Mouse (Mus musculus): ENCODE data around the gene AC140267.1. TPM values are rescaled to one million over a fixed set of nuclear protein-coding genes. Genes with fewer than 3 reads are reported as not detected.
A peak's percentile ranks its signal among the peaks of the same experiment; 100 is the strongest.

The AC140267.1 gene
- polyA plus RNA-seq, 1 experiment from 2014 or later: 3.5 TPM

DNA sequence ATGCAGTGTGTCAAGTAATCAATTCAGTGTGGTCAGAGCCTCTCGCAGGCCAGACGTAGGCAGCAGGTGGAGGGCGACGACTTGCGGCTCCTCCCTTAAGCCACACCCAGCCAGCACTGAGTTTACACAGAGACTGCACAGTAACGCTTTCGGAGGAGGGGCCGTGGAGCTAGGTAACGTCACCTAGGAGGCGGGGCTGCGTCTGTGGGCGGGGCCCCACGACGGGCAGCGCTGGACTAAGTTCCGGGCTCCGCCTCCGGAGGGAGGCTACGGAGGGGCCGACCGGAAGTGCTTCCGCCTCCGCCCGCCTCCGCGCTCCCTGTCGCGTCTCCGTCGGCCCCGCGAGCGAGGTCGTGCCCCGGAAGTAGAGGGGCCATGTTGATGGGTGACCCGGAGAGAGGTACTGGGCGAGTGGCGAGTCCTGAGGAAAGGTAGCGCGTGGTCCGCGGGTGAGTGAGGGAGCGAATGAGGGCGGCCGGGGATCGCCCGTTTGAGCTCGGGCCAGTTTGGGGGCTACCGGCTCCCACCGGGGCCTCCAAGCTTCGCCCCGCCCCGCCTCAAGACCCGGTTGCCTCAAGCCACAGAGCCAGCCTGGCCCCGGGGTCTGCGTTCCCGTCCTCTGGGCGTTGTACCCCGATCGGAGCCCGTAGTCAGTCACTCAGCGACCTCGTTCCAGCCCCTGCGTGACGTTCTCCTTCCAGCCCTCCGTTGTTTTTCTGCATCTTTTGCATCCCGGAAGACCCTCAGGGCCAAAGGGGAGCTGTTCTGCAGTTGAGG, 1.7 kb upstream of the AC140267.1 start, which contains the start of gene Mief1:
TSS of gene Mief1 (plus strand) at position 286 of the 777 bp plus-strand sequence.
- peak; percentile 99 for DNase-seq (ENCODE audit: low spot score)
- peak within 1 kb of the TSS; percentile 96 for H3K4me3 ChIP-seq
- H3K27ac ChIP-seq: peak within 1 kb of the TSS; percentile 98
- WGBS: under 1% methylated on average over 67 of the region's 67 CpGs
- no peaks in the 10 kb centered on the region for H3K27me3 ChIP-seq (ENCODE audit: insufficient read depth, poor library complexity, severe bottlenecking)
- H3K4me1 ChIP-seq: peaks cover 22% of the 10 kb centered on the region
- no peaks in the 10 kb centered on the region for H3K9me3 ChIP-seq
- peaks cover 35% of the 10 kb centered on the region for H3K36me3 ChIP-seq

DNA sequence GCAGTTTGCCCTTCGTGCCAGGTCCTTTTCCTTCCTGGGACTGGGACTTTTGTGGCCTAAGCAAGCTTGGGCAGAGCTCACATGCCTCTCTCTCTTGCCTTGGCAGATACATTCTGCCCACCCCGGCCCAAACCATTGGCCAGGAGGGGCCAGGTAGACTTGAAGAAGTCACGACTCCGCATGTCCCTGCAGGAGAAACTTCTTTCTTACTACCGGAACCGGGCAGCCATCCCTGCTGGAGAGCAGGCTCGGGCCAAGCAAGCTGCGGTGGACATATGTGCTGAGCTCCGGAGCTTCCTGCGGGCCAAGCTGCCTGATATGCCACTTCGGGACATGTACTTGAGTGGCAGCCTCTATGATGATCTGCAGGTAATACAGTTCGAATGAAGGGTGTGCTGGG, 12.5 kb downstream of the AC140267.1 start:
- WGBS: 95% methylated on average over 12 of the region's 12 CpGs
- H3K36me3 ChIP-seq: peaks cover 81% of the 10 kb centered on the region

DNA sequence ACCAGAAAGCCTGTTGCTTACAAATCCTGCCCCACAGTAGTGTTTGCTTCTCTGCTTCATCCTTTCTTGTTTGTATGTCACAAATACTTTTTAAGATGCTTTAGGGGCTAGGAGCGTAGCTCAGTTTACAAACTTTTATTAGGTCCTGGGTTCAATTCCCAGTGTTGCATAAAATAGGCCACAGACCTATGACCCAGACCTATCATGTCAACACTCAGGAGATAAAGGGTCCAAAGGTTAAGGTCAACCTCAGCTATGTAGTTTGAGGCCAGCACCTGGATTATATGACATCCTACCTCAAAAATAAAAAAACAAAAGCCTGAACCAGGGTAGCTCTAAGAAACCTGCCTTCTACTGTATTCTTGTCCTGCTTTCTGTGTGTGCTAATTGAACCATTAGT, 13.0 kb downstream of the AC140267.1 start:
- Histone ChIP-seq H3K4me3 (no peak overlapping the region), H3K36me3 (peaks cover 79% of the 10 kb centered on the region), H3K9me3 (no peaks in the 10 kb centered on the region), H3K4me1 (peaks cover 34% of the 10 kb centered on the region), H3K27ac (no peak overlapping the region), H3K27me3 (ENCODE audit: insufficient read depth, poor library complexity, severe bottlenecking) (no peaks in the 10 kb centered on the region)
- DNase-seq (ENCODE audit: low spot score): no peak
- WGBS: 94% methylated on average over 1 of the region's 1 CpGs

More for the DNA sequence above, 12.5 kb downstream of the AC140267.1 start:
- H3K27me3 ChIP-seq (ENCODE audit: insufficient read depth, poor library complexity, severe bottlenecking): no peaks in the 10 kb centered on the region
- no peak overlapping the region for H3K27ac ChIP-seq
- peaks cover 31% of the 10 kb centered on the region for H3K4me1 ChIP-seq
- no peaks in the 10 kb centered on the region for H3K9me3 ChIP-seq
- DNase-seq (ENCODE audit: low spot score): no peak
- no peak overlapping the region for H3K4me3 ChIP-seq

DNA sequence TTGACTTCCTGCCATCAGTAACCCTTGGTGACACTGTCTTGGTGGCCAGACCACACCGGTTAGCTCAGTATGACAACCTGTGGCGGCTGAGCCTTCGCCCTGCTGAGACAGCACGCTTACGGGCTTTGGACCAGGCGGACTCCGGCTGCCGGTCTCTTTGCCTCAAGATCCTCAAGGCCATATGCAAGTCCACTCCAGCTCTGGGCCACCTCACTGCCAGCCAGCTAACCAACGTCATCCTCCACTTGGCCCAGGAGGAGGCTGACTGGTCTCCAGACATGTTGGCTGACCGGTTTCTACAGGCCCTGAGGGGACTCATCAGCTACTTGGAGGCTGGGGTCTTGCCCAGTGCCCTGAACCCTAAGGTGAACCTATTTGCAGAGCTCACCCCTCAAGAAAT, 14.0 kb downstream of the AC140267.1 start:
- no peaks in the 10 kb centered on the region for H3K27me3 ChIP-seq (ENCODE audit: insufficient read depth, poor library complexity, severe bottlenecking)
- H3K36me3 ChIP-seq: peaks cover 70% of the 10 kb centered on the region
- no peak overlapping the region for H3K4me3 ChIP-seq
- 93% methylated on average over 10 of the region's 10 CpGs for WGBS
- H3K27ac ChIP-seq: peak overlapping the region; percentile 81; the same call in 1 of the 2 replicates
- no peaks in the 10 kb centered on the region for H3K9me3 ChIP-seq
- H3K4me1 ChIP-seq: peaks cover 45% of the 10 kb centered on the region
- peak; percentile 62 for DNase-seq (ENCODE audit: low spot score)

DNA sequence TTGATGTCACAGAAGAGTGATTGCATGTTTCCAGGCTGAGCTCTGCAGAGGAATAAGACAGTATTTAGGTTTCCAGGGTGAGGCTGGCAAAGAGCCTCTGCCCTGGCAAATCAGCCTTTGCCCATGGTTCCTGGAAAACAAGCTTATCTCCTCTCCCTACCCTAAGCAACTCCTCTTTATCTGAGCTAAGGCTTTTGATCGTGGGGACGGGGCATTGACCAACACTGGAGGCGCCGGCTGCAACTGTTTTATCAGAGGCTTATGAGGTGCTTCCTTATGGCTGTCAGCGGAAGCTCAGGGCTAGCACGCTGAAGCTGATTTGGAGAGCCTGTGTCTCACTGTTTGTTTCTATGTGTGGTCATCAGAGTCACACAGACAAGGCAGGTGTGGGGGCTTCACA, 15.0 kb downstream of the AC140267.1 start:
- H3K27ac ChIP-seq: peak overlapping the region; percentile 81

DNA sequence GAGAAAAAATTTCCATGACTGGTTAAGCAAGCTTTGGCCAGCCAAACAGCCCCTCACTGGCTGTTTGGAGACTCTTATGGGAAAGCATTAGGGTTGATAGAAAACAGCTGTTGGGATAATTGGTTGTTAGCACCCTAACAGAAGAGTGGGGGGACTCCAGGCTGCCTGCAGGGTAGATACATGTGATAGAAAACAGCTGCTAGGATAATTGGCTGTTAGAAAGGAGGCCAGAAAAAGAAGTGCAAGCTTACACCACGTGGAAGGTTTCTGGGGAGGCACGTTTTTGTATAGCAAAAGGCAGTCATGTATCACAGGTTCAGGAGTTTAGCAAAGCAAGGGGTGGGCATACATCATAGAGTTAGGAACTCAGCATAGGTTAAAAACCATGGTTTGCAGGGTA, 17.9 kb downstream of the AC140267.1 start:
- Histone ChIP-seq H3K9me3 (no peaks in the 10 kb centered on the region), H3K27me3 (ENCODE audit: insufficient read depth, poor library complexity, severe bottlenecking) (no peaks in the 10 kb centered on the region), H3K27ac (peak overlapping the region; percentile 97), H3K4me3 (0 out of 2 replicates have a peak overlapping the region, but pooled peaks have one; percentile 77), H3K36me3 (peaks cover 58% of the 10 kb centered on the region), H3K4me1 (peaks cover 61% of the 10 kb centered on the region)
- WGBS: 24% methylated on average over 2 of the region's 2 CpGs
- no peak for DNase-seq (ENCODE audit: low spot score)

More for the DNA sequence above, 15.0 kb downstream of the AC140267.1 start:
- 33% methylated on average over 6 of the region's 6 CpGs for WGBS
- no peaks in the 10 kb centered on the region for H3K9me3 ChIP-seq
- H3K4me3 ChIP-seq: peak overlapping the region; percentile 31
- H3K27me3 ChIP-seq (ENCODE audit: insufficient read depth, poor library complexity, severe bottlenecking): no peaks in the 10 kb centered on the region
- peaks cover 45% of the 10 kb centered on the region for H3K4me1 ChIP-seq
- peak; percentile 87 for DNase-seq (ENCODE audit: low spot score)
- peaks cover 63% of the 10 kb centered on the region for H3K36me3 ChIP-seq

DNA sequence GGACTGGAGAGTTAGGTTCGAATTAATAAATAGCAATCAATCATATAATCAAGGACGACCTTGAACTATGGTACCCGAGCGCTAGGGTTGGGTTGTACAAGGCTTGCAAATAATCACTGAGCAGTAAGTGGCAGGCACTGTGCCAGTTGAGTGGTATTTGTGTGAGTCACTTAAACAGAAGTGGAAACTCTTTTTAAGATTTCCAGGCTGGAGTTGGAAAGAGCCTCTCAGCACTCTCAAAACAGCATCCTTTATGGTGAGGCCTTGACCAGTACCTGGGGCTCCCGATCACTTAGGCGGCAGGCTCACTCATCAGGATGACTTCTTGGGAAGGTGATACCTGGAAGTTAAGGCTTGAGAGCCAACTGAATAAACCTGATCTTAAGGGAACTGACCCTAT, 18.6 kb downstream of the AC140267.1 start:
- 43% methylated on average over 6 of the region's 6 CpGs for WGBS
- peaks cover 53% of the 10 kb centered on the region for H3K36me3 ChIP-seq
- DNase-seq (ENCODE audit: low spot score): no peak
- H3K27ac ChIP-seq: peak overlapping the region; percentile 97
- H3K9me3 ChIP-seq: no peaks in the 10 kb centered on the region
- H3K4me1 ChIP-seq: peaks cover 63% of the 10 kb centered on the region
- H3K4me3 ChIP-seq: peak overlapping the region; percentile 77
- no peaks in the 10 kb centered on the region for H3K27me3 ChIP-seq (ENCODE audit: insufficient read depth, poor library complexity, severe bottlenecking)

DNA sequence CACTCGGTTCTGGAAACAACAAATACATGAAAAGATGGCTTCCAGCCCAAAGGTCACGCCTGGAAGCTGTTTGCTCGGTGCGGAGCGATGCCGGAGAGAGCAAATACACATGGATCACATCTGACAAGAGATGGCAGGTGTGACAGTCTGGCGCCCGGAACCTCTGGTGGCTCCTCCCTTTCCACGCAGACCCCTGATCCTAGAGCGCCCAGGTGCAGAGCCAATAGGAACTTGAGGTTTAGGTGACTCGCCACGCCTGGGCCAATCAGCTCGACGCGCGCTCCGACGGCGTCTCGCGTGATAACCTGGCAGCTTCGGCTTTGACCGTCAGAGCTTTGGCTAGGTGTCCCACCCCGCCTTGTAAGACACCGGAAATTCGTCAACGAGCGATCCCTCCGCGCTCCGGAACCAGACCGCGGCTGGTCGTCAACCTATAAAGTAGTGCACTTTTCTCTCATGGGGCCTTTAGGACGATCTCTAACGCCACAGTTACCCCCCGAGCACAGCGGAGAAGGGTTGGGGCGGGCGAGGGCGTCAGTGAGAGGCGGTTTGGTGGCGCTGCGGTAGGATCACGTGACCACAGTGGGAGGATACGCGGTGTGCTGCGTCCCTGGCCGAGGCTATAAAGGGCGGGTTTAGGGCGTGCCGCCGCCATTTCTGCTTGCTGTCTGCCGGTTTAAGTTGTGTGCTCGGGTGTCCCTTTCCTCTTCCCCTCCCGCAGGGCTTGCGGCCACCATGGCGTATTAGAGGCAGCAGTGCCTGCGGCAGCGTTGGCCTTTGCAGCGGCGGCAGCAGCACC, 19.4 kb downstream of the AC140267.1 start, which contains the start of gene Atf4:
TSS of gene Atf4 (plus strand) at position 338 of the 799 bp plus-strand sequence.
- no peaks in the 10 kb centered on the region for H3K27me3 ChIP-seq (ENCODE audit: insufficient read depth, poor library complexity, severe bottlenecking)
- no peaks in the 10 kb centered on the region for H3K9me3 ChIP-seq
- peaks cover 55% of the 10 kb centered on the region for H3K4me1 ChIP-seq
- H3K4me3 ChIP-seq: peak within 1 kb of the TSS; percentile 77
- WGBS: under 1% methylated on average over 62 of the region's 62 CpGs
- DNase-seq (ENCODE audit: low spot score): peak; percentile 99
- H3K36me3 ChIP-seq: peaks cover 52% of the 10 kb centered on the region
- H3K27ac ChIP-seq: peak within 1 kb of the TSS; percentile 97

DNA sequence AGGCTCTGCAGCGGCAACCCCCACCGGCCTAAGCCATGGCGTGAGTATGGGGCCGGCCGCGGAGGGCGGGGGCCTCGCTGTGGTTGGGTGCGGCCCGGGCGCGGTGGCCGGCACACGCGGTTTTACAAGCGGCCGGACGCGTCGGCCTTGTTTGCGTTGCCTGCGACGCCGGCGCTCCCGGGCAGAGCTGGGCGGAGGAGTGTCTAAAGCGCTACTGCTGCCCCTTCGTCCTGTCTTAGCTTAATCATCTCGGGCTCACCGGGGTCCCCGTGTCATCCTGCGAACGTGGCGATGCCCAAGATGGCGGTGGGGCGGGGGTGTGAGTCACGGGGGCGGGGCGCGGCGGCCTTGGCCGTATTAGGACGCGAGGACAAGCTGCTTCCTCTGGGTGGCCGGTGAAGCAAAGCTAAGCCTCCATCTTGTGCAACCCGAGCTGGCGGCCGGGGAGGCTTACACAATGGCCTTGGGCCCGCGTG, 20.0 kb downstream of the AC140267.1 start:
- peaks cover 53% of the 10 kb centered on the region for H3K36me3 ChIP-seq

DNA sequence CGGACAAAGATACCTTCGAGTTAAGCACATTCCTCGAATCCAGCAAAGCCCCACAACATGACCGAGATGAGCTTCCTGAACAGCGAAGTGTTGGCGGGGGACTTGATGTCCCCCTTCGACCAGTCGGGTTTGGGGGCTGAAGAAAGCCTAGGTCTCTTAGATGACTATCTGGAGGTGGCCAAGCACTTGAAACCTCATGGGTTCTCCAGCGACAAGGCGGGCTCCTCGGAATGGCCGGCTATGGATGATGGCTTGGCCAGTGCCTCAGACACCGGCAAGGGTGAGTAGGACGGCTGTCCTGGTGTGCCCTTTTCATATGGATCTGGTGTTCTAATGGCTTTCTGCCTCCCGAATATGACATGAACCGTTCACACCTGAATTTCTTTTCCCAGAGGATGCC, 20.6 kb downstream of the AC140267.1 start:
- Histone ChIP-seq H3K36me3 (peaks cover 52% of the 10 kb centered on the region), H3K4me3 (peak overlapping the region; percentile 77), H3K27me3 (ENCODE audit: insufficient read depth, poor library complexity, severe bottlenecking) (no peaks in the 10 kb centered on the region), H3K4me1 (peaks cover 44% of the 10 kb centered on the region), H3K9me3 (no peaks in the 10 kb centered on the region), H3K27ac (peak overlapping the region; percentile 97)
- WGBS: 9% methylated on average over 16 of the region's 16 CpGs
- no peak for DNase-seq (ENCODE audit: low spot score)

More for the DNA sequence above, 20.0 kb downstream of the AC140267.1 start:
- peaks cover 50% of the 10 kb centered on the region for H3K4me1 ChIP-seq
- H3K9me3 ChIP-seq: no peaks in the 10 kb centered on the region
- no peaks in the 10 kb centered on the region for H3K27me3 ChIP-seq (ENCODE audit: insufficient read depth, poor library complexity, severe bottlenecking)
- H3K4me3 ChIP-seq: peak overlapping the region; percentile 77
- WGBS: under 1% methylated on average over 51 of the region's 51 CpGs
- H3K27ac ChIP-seq: peak overlapping the region; percentile 97
- peak; percentile 95 for DNase-seq (ENCODE audit: low spot score)

DNA sequence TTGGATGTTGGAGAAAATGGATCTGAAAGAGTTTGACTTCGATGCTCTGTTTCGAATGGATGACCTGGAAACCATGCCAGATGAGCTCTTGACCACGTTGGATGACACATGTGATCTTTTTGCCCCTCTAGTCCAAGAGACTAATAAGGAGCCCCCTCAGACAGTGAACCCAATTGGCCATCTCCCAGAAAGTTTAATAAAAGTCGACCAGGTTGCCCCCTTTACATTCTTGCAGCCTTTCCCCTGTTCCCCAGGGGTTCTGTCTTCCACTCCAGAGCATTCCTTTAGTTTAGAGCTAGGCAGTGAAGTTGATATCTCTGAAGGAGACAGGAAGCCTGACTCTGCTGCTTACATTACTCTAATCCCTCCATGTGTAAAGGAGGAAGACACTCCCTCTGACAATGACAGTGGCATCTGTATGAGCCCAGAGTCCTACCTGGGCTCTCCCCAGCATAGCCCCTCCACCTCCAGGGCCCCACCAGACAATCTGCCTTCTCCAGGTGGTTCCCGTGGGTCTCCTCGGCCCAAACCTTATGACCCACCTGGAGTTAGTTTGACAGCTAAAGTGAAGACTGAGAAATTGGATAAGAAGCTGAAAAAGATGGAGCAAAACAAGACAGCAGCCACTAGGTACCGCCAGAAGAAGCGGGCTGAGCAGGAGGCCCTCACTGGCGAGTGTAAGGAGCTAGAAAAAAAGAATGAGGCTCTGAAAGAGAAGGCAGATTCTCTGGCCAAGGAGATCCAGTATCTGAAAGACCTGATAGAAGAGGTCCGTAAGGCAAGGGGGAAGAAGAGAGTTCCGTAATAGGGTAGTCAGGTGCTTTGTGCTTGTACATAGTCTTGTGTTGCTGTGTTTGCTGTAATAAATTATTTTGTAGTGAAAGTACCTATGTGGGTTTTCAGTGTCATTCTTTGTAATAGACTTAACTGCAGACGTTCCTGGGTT, 21.3 kb downstream of the AC140267.1 start:
- Histone ChIP-seq H3K36me3 (peaks cover 50% of the 10 kb centered on the region), H3K27ac (peak overlapping the region; percentile 97), H3K4me3 (peak overlapping the region; percentile 77), H3K9me3 (no peaks in the 10 kb centered on the region), H3K4me1 (peaks cover 37% of the 10 kb centered on the region), H3K27me3 (ENCODE audit: insufficient read depth, poor library complexity, severe bottlenecking) (no peaks in the 10 kb centered on the region)
- 67% methylated on average over 12 of the region's 12 CpGs for whole genome bisulfite sequencing
- DNase-seq (ENCODE audit: low spot score): no peak
